Mouse (Mus musculus) spleen, adult 2 months (tissue): ENCODE results near the gene Aldh9a1.

Source experiments
- CTCF ChIP-seq: fragments of 200-500 bp; IDR thresholded peaks from 2 replicates; pipeline ENCODE4 v1.5.1; 2011; ENCODE audit warnings: mild to moderate bottlenecking, inconsistent platforms; ENCODE audit not compliant: insufficient read depth, insufficient read length, insufficient replicate concordance; ENCODE audit errors: extremely low read depth
- POLR2A ChIP-seq: fragments of 200-500 bp; IDR thresholded peaks from 2 replicates; pipeline ENCODE4 v1.6.1; 2011; ENCODE audit warnings: low read depth, low read length, inconsistent platforms

DNA sequence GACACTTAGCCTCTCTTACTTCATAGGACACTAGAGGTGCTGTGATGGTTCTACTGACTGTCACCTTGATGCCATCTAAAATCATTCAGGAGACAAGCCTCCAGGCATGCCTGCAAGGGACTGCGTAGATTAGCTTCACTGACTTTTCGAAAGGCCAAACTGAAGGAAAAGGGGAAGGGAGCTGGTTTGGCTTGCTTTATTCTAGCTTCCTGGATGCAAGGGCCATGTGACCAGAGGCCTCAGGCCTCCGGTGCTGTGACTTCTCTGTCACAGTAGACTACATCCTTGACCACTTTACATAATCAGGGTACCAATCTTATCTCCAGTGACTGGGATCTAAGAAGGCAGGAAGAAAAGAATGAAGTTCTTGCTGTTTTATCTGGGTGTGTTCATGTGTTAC lies 13.4 kb upstream of the Aldh9a1 start:
- no peak for TF ChIP-seq POLR2A
- TF ChIP-seq CTCF, result no peak
